Mouse (Mus musculus): Measurements from ENCODE around the gene Panx1.

GRCm38 (mm10) chr9:14997271-14998055, 47.8 kb downstream of the Panx1 start:
- TF ChIP-seq CTCF (IDR thresholded peaks at IDR 0.05; ENCODE audit: low read depth) = no peak
- no peak for TF ChIP-seq EP300 (IDR thresholded peaks at IDR 0.05; ENCODE audit: low read depth)

Data from liver, embryonic 14.5 days (tissue).